Mouse (Mus musculus): Measurements from ENCODE around the gene Mrgprb8. TPM values are rescaled to one million over a fixed set of nuclear protein-coding genes. Genes with fewer than 3 reads are reported as not detected.
"Not testable (repeated sequence)": the region's sequence is repeated elsewhere in the genome, so short reads cannot be mapped to it uniquely, and the experiment has no call there.

The Mrgprb8 gene
- not detected for total RNA-seq (2021)
- long read RNA-seq, experiment 1, result 0 reads
- long read RNA-seq, experiment 2, result 0 reads

DNA sequence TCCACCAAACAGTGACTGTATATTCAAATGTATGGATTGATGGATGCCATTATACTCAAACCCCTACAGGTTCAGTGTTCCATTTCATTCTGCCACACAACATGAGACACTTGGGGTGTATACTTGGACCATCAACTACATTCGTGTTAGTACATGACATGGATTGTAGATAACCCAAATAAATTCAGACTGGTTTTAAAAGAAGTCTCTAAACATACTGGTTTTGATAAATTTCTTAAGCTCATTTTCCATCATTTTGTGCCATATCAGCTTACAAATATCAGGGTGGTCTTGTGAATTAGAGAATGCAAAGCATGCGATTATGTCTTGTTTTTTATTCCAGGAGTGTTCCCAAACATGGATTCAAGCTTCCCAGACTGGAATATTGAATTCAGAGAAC, at the start of gene Mrgprb8:
TSS of gene Mrgprb8 (plus strand) at position 301 of the 400 bp plus-strand sequence.
- DNase-seq, result no peak

DNA sequence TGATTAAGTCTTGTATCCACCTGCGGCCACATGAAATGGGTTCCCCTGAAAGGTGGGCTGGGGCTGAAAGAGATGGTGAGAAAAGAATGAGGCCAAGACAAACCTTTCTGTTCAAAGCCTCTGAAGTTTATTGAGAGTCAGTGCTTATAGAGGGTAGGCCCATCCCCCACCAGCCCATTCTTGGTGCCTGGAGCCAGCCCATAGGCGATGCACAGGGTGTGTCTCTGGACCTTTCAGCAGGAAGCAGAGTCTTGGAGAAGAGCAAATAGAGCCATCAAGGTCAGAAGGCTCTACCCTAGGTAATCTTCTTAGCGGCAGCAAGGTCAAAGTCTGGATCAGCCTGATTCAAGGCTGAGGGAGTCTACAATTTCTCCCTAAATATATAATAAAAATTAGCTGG, 47.6 kb downstream of the Mrgprb8 start:
- DNase-seq, result not testable (repeated sequence)

DNA sequence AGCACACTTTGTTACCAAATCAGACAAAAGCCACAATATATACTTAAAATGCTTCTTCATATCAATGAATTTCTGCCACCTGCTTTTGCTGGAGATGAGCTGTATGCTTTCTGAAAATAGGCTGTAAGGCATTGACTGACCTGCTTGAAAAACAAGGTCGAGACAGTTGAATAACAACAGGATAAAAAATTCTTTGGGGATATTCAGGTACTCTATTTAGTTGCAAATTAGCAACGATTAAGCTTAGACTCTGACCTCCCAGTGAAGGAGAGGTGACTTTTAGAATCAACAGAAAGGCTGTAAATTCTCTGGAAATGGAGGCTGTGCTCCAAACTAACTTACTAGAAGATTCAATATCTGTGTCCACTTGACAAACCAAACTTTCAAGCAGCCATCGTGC, 48.3 kb downstream of the Mrgprb8 start:
- DNase-seq, result no peak

Other genes starting within 250 kb of the Mrgprb8 start
- gene Mrgprb5, start 219.5 kb upstream of the Mrgprb8 start, total RNA-seq (2021), result not detected
- not detected for gene Mrgprb4, start 189.2 kb upstream of the Mrgprb8 start, total RNA-seq (2021)
- 1 to 10 TPM; 1.7 to 2.0 TPM for gene Mrgprb1, start 67.8 kb downstream of the Mrgprb8 start, total RNA-seq (2021)
- under 1 TPM; 0.14 to 0.23 TPM for gene Mrgprx2, start 110.8 kb downstream of the Mrgprb8 start, total RNA-seq (2021)
- under 1 TPM; 0.45 to 0.47 TPM for gene Mrgprb2, start 169.6 kb downstream of the Mrgprb8 start, total RNA-seq (2021)

Data from gastrocnemius, postnatal 10 days (tissue).